In the genomic region with DNA sequence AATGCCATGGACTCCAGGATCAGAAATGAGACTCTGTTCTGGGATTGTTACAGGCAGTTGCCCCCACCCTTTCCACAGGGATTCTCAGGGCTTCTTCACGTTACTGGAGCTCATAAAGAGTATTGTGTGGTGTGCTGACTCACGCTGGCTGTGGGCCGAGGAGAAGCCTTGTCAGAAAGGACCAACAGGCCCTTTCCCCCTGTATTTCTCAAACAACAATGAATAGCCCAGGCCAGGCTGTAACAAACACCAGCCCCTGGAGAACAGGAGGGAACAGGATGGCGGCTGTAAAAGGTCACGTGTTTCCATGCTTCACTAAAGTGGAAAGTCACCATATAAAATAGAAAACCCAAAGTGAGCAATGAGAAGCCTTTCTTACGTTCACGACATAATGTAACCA, we compare ENCODE assay signal across 10 mouse cellular contexts. TPM values are rescaled to one million over a fixed set of nuclear protein-coding genes. Genes with fewer than 3 reads are reported as not detected.
DNase-seq lines count a peak whose midpoint lies in the region; ATAC-seq lines count a peak whose summit lies in the region.
"Had no signal": no experiment of that assay in that cellular context is flagged by ENCODE, and none has a peak within 500 bp of the region (broad histone marks: within the 10 kb centered on the region; RNA-seq: fewer than 3 reads in every experiment).

No protein-coding gene starts in this region.

- no peaks in the 10 kb centered on the region for H3K27me3 ChIP-seq in limb, embryonic 12.5 days
- H3K27me3 ChIP-seq: stomach, embryonic 15.5 days had no signal

- ATAC-seq in limb, embryonic 12.5 days (ENCODE audit: insufficient number of reproducible peaks, insufficient read depth, low FRiP score, low TSS enrichment, low read depth), result no peak

- H3K36me3 ChIP-seq in limb, embryonic 12.5 days, result no peaks in the 10 kb centered on the region
- H3K36me3 ChIP-seq: stomach, embryonic 15.5 days had no signal

- H3K27ac ChIP-seq in limb, embryonic 12.5 days, result peak overlapping the region; percentile 56; the same call in 1 of the 2 replicates

- H3K9ac ChIP-seq in limb, embryonic 12.5 days (replicated peaks), result no peak overlapping the region
- H3K9ac ChIP-seq: stomach, embryonic 15.5 days had no signal

- H3K4me1 ChIP-seq in limb, embryonic 12.5 days (replicated peaks), result peaks cover 20% of the 10 kb centered on the region

- WGBS in limb, embryonic 12.5 days, result 32% methylated on average over 7 of the region's 7 CpGs

- no peak overlapping the region for H3K4me2 ChIP-seq in limb, embryonic 12.5 days
- H3K4me2 ChIP-seq: stomach, embryonic 15.5 days had no signal

- H3K9me3 ChIP-seq in limb, embryonic 12.5 days, result no peaks in the 10 kb centered on the region
- H3K9me3 ChIP-seq: stomach, embryonic 15.5 days had no signal

- no peak overlapping the region for H3K4me3 ChIP-seq in limb, embryonic 12.5 days (replicated peaks)
- H3K4me3 ChIP-seq: stomach, embryonic 15.5 days had no signal

- peak; percentile 96 for DNase-seq in heart, adult 11 months
- DNase-seq in heart, postnatal 4 days, result no peak
- DNase-seq in A20 (ENCODE audit: low read depth, low spot score), result peak; percentile 41
- peak; percentile 75 to 76 for DNase-seq in adrenal gland, postnatal 36 days
- no peak for DNase-seq in lung, postnatal 10 days
- DNase-seq in right cerebral cortex, postnatal 14 days, result no peak
- DNase-seq in left cerebral cortex, adult 8-10 months (ENCODE audit: low spot score in 2 of 2), result no peak
- DNase-seq: lung, postnatal 36 days had no signal

RNA-seq across cellular contexts. Expression of gene Scd2, which starts 28.2 kb away (rescaled TPM):
- 10 to 100 TPM; 78.1 to 82.1 TPM for total RNA-seq in heart, postnatal 4 days (2021)
- 100 to 1,000 TPM; 596 to 993 TPM for total RNA-seq in adrenal gland, postnatal 36 days (2021)
- polyA plus RNA-seq in limb, embryonic 12.5 days (2016; fragmentation: Nextera tagmentation; extraction: Ambion mirVana), result 304 and 317 TPM in 2 replicates
- total RNA-seq in left cerebral cortex, adult 8-10 months (2022), result 100 to 1,000 TPM; 702 to 768 (median 723) TPM

Comparison
In these comparisons a context has a peak if more than half of its experiments do, and no peak if none do; other contexts are left out.
1. DNase-seq: peak in heart, adult 11 months (single experiment), A20 (single experiment) and adrenal gland, postnatal 36 days (2 of 2); none in heart, postnatal 4 days (single experiment), lung, postnatal 10 days (single experiment), right cerebral cortex, postnatal 14 days (single experiment) and left cerebral cortex, adult 8-10 months (0 of 2).
2. RNA of gene Scd2, which starts 28.2 kb away (total RNA-seq): 596 to 993 TPM in adrenal gland, postnatal 36 days and 702 to 768 TPM in left cerebral cortex, adult 8-10 months; 78.1 to 82.1 TPM in heart, postnatal 4 days; every median in the first group is over 4 times any median in the second.